Mouse (Mus musculus): Measurements from ENCODE around the gene Acta2. TPM values are rescaled to one million over a fixed set of nuclear protein-coding genes. Genes with fewer than 3 reads are reported as not detected.

The Acta2 gene
- polyA plus RNA-seq, 1 experiment from 2014 or later, result 628 TPM

DNA sequence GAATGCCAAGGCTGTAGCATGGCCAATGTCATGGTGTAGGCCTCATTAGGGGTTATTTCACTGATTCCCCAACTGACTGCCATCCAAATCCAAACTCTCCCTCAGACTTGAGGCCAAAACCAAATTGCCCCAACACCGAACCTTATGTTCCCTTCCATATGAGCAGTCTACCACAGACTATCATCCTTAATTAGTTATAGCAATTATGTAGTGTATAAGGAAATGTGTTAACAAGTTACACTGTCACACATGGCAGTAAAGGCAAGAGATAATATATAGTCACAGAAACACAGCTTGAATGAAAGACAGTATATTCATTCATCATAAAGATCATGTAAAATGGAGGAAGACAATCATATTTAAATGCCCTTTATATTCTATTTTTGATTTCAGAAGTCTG lies 17.7 kb upstream of the Acta2 start:
- H3K27me3 ChIP-seq (ENCODE audit: insufficient read depth, low read length), result no peaks in the 10 kb centered on the region
- H3K4me2 ChIP-seq (replicated peaks; ENCODE audit: low read depth, low read length), result no peak overlapping the region
- no peaks in the 10 kb centered on the region for H3K36me3 ChIP-seq (ENCODE audit: insufficient read depth, low read length)
- WGBS, result 98% methylated on average over 1 of the region's 1 CpGs
- H3K4me1 ChIP-seq (ENCODE audit: insufficient read depth, low read length), result no peaks in the 10 kb centered on the region
- no peaks in the 10 kb centered on the region for H3K9me3 ChIP-seq (ENCODE audit: low read length)
- ATAC-seq (ENCODE audit: low FRiP score, low TSS enrichment), result no peak
- no peak overlapping the region for H3K9ac ChIP-seq (replicated peaks; ENCODE audit: low read length)
- H3K4me3 ChIP-seq (ENCODE audit: low read length), result no peak overlapping the region
- H3K27ac ChIP-seq (ENCODE audit: low read length), result no peak overlapping the region

DNA sequence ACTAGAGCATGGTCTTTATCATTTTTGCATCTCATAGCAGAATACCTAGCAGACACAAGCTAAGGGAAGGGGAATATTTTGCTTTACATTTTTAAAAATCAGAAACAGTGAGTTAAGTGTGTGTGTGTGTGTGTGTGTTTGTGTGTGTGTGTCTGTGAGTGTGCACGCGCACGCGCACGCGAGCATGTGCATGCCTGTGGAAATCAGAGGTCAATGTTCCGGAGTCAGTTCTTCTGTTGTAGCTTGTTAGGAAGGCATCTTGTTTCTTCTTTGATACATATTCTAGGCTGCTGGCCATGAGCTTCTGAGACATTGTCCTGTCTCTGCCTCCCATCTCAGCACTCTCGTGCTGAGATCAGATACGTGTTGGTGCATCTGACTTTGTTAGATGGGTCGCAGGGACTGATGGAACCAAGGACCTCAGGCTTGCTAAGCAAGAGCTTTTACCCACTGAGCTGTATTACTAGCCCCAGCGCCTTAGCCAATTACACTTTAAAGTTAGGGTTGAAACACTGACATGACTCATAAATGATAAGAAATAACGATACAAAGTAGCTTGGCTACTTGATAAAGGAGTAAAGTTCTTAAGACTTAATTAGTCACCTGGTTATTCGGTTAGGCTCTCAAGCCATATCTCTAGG lies 15.6 kb upstream of the Acta2 start:
- no peaks in the 10 kb centered on the region for H3K9me3 ChIP-seq (ENCODE audit: low read length)
- 93% methylated on average over 13 of the region's 13 CpGs for WGBS
- H3K27me3 ChIP-seq (ENCODE audit: insufficient read depth, low read length), result no peaks in the 10 kb centered on the region
- no peak for ATAC-seq (ENCODE audit: low FRiP score, low TSS enrichment)
- H3K4me2 ChIP-seq (replicated peaks; ENCODE audit: low read depth, low read length), result no peak overlapping the region
- no peak overlapping the region for H3K27ac ChIP-seq (ENCODE audit: low read length)
- H3K9ac ChIP-seq (replicated peaks; ENCODE audit: low read length), result no peak overlapping the region
- no peaks in the 10 kb centered on the region for H3K36me3 ChIP-seq (ENCODE audit: insufficient read depth, low read length)
- no peaks in the 10 kb centered on the region for H3K4me1 ChIP-seq (ENCODE audit: insufficient read depth, low read length)
- H3K4me3 ChIP-seq (ENCODE audit: low read length), result no peak overlapping the region

DNA sequence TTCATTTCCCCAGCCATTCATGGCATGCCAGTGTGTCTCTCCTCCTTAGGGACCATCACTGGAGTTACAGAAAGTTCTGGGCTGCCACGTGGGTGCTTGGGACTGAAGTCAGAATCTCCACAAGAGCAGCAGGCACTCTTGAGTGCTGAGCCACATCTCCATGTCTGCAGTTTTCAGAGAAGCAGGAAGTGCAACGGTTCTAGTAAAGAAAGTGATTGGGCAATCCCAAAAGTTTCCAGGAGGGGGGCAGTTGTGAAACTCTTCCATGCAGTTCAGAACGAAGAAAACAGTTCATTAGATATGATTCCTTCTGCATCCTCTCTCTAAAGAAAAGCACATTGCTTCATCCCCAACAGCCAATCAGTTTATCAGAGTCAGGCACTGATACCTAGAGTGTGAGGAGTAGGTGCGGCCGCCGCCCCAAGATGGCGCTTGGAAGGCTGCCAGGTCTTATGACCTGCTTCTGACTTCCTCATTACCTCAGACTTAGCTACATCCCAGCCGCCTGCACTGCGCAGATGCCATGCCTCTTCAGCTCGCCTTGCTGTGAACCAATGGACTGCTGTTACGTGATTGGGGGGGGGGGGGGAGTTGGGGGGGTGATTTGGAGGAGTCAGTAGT lies 14.8 kb upstream of the Acta2 start:
- Histone ChIP-seq H3K27ac (ENCODE audit: low read length) (no peak overlapping the region), H3K9ac (replicated peaks; ENCODE audit: low read length) (no peak overlapping the region), H3K36me3 (ENCODE audit: insufficient read depth, low read length) (no peaks in the 10 kb centered on the region), H3K27me3 (ENCODE audit: insufficient read depth, low read length) (no peaks in the 10 kb centered on the region), H3K4me1 (ENCODE audit: insufficient read depth, low read length) (no peaks in the 10 kb centered on the region), H3K4me2 (replicated peaks; ENCODE audit: low read depth, low read length) (no peak overlapping the region), H3K4me3 (ENCODE audit: low read length) (no peak overlapping the region), H3K9me3 (ENCODE audit: low read length) (no peaks in the 10 kb centered on the region)
- 83% methylated on average over 11 of the region's 11 CpGs for WGBS
- no peak for ATAC-seq (ENCODE audit: low FRiP score, low TSS enrichment)

DNA sequence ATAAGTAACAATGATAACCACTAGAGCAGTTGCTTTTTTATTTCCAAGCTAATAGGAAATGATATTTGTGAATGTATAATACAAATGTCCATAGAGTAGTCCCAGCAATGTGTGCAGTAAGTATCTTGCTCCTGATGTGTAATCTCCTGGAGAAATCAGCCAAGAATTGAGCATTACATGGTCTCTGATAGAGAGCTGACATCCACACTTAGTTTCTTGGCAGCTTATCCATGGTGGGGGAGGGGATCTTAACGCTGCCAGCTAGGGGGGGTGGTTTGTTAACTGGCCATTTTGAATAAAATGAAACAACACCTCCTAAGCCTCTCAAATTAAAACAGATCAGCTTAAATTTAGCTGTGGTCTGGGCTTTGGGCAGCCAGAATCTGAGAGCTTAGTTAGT lies 13.6 kb upstream of the Acta2 start:
- H3K4me2 ChIP-seq (replicated peaks; ENCODE audit: low read depth, low read length), result no peak overlapping the region
- no peak overlapping the region for H3K9ac ChIP-seq (replicated peaks; ENCODE audit: low read length)
- no peak for ATAC-seq (ENCODE audit: low FRiP score, low TSS enrichment)
- WGBS, result 54% methylated on average over 1 of the region's 1 CpGs
- no peaks in the 10 kb centered on the region for H3K36me3 ChIP-seq (ENCODE audit: insufficient read depth, low read length)
- no peaks in the 10 kb centered on the region for H3K4me1 ChIP-seq (ENCODE audit: insufficient read depth, low read length)
- H3K4me3 ChIP-seq (ENCODE audit: low read length), result no peak overlapping the region
- H3K27ac ChIP-seq (ENCODE audit: low read length), result no peak overlapping the region
- no peaks in the 10 kb centered on the region for H3K27me3 ChIP-seq (ENCODE audit: insufficient read depth, low read length)
- H3K9me3 ChIP-seq (ENCODE audit: low read length), result no peaks in the 10 kb centered on the region

DNA sequence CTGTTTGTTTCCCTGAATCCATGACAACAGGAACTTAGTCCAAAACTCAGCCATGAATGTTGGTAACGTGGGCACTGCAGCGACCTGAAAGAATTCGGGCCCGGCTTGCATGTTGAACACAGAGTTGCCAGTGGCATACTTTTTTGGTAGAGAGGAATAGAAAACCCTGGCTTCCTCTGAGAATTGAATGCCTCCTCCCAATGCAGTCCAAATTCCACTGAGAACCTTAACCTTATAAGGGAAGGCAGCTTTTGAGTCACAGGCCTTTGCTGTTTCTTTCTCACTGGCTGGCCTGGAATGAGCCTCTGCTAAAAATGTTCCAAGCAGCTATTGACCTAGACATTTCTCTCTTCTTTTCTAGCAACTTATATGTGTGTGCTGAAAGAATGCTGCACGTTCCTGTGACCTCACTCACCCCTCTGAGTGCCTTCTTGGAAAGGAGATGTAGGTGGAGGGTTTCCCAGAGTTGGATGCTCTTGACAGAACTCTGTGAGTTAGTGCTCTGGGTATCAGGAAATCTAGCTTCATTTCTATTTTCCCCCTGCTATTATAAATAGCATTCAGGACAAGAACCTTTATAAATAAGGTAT lies 10.3 kb upstream of the Acta2 start:
- H3K27ac ChIP-seq (ENCODE audit: low read length), result 0 out of 2 replicates have a peak overlapping the region, but pooled peaks have one; percentile 43

DNA sequence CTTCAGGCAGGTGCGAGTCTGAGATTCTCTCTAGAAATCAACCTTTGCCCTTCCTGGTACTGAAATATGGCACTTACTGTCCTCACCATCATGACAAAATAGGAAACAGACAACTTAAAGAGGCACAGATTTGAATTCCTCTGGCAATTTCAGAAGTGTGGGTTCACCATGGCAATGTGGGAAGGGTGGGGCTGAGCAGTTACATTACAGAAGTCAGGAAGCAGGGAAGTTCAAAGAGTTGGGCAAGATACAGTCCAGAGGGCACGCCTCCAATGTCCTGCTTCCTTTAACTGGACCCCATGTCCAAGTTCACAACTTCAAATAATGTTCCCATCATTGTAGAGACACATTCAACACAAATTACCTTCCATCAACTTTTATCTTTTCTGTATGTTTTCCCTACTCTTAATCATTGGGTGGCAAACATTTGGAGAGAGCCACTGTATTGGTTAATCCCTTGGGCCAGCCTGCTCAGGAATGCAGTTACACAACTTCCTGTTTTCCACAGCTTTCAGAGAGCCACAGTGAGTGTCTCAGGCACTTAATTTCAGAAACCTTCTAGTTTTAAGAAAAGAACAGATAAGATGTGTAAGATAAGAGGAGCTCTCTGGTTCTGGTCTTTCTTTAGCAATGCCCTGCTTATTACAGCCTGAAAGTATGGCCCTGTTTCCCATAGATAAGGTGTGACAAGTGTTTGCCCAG lies 7.0 kb upstream of the Acta2 start:
- WGBS, result 79% methylated on average over 2 of the region's 2 CpGs
- Histone ChIP-seq H3K9ac (replicated peaks; ENCODE audit: low read length) (no peak overlapping the region), H3K9me3 (ENCODE audit: low read length) (no peaks in the 10 kb centered on the region), H3K27ac (ENCODE audit: low read length) (no peak overlapping the region), H3K4me2 (replicated peaks; ENCODE audit: low read depth, low read length) (no peak overlapping the region), H3K4me1 (ENCODE audit: insufficient read depth, low read length) (no peaks in the 10 kb centered on the region), H3K4me3 (ENCODE audit: low read length) (no peak overlapping the region), H3K36me3 (ENCODE audit: insufficient read depth, low read length) (no peaks in the 10 kb centered on the region), H3K27me3 (ENCODE audit: insufficient read depth, low read length) (no peaks in the 10 kb centered on the region)
- ATAC-seq (ENCODE audit: low FRiP score, low TSS enrichment), result no peak

More for the DNA sequence above, 10.3 kb upstream of the Acta2 start:
- 75% methylated on average over 5 of the region's 5 CpGs for WGBS
- ATAC-seq (ENCODE audit: low FRiP score, low TSS enrichment), result no peak
- Histone ChIP-seq H3K4me3 (ENCODE audit: low read length) (no peak overlapping the region), H3K4me2 (replicated peaks; ENCODE audit: low read depth, low read length) (no peak overlapping the region), H3K36me3 (ENCODE audit: insufficient read depth, low read length) (no peaks in the 10 kb centered on the region), H3K27me3 (ENCODE audit: insufficient read depth, low read length) (no peaks in the 10 kb centered on the region), H3K9me3 (ENCODE audit: low read length) (no peaks in the 10 kb centered on the region), H3K4me1 (ENCODE audit: insufficient read depth, low read length) (no peaks in the 10 kb centered on the region), H3K9ac (replicated peaks; ENCODE audit: low read length) (no peak overlapping the region)

DNA sequence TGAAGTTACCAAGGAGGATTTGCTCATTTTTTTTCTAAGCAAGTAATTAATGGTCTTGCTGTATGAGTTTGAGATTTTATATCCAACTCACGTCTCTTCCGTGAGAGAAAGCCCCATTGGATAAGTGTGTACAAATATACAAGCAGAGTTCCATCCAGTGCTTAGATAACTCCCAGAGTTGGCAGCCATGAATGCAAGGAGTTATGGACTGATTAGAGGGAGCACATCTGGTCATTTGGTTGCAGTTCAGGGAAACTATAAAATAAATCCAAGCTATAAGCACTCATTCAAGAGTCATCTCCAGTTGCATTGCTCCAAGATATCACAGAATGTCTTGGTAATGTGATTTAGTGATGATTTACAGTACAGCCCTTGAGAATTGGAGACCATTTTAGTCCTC lies 1.5 kb upstream of the Acta2 start:
- no peak overlapping the region for H3K4me3 ChIP-seq (ENCODE audit: low read length)
- no peak for ATAC-seq (ENCODE audit: low FRiP score, low TSS enrichment)
- H3K27ac ChIP-seq (ENCODE audit: low read length), result no peak overlapping the region
- 0 out of 2 replicates have a peak, but pooled peaks cover 18% of the 10 kb centered on the region for H3K4me1 ChIP-seq (ENCODE audit: insufficient read depth, low read length)
- H3K9ac ChIP-seq (replicated peaks; ENCODE audit: low read length), result no peak overlapping the region
- no peak overlapping the region for H3K4me2 ChIP-seq (replicated peaks; ENCODE audit: low read depth, low read length)
- no peaks in the 10 kb centered on the region for H3K27me3 ChIP-seq (ENCODE audit: insufficient read depth, low read length)
- H3K9me3 ChIP-seq (ENCODE audit: low read length), result no peaks in the 10 kb centered on the region
- WGBS, result 73% methylated on average over 2 of the region's 2 CpGs
- no peaks in the 10 kb centered on the region for H3K36me3 ChIP-seq (ENCODE audit: insufficient read depth, low read length)

DNA sequence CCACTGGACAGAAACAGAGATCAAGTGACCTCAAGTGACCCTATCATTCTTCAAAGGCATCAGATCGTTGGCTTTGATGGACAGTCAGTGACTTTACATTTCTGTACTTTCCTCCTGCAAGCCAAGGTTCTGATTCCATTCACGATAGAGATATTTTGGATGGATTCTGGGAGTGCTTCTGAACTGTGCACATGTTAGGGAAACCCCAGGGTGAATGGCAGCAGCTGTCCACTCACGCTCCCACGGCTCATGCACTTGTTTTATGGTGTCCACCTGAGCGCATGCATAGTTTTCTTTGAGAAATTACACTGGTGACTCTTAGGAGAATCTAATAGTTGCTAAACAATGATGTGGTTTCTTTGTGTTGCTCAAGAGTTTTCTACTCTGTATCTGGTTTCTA lies 759 bp upstream of the Acta2 start:
- no peak for ATAC-seq (ENCODE audit: low FRiP score, low TSS enrichment)
- 50% methylated on average over 5 of the region's 5 CpGs for WGBS
- Histone ChIP-seq H3K4me1 (ENCODE audit: insufficient read depth, low read length) (0 out of 2 replicates have a peak, but pooled peaks cover 25% of the 10 kb centered on the region), H3K4me3 (ENCODE audit: low read length) (no peak overlapping the region), H3K27me3 (ENCODE audit: insufficient read depth, low read length) (no peaks in the 10 kb centered on the region), H3K27ac (ENCODE audit: low read length) (no peak overlapping the region), H3K36me3 (ENCODE audit: insufficient read depth, low read length) (no peaks in the 10 kb centered on the region), H3K4me2 (replicated peaks; ENCODE audit: low read depth, low read length) (no peak overlapping the region), H3K9me3 (ENCODE audit: low read length) (no peaks in the 10 kb centered on the region), H3K9ac (replicated peaks; ENCODE audit: low read length) (no peak overlapping the region)

DNA sequence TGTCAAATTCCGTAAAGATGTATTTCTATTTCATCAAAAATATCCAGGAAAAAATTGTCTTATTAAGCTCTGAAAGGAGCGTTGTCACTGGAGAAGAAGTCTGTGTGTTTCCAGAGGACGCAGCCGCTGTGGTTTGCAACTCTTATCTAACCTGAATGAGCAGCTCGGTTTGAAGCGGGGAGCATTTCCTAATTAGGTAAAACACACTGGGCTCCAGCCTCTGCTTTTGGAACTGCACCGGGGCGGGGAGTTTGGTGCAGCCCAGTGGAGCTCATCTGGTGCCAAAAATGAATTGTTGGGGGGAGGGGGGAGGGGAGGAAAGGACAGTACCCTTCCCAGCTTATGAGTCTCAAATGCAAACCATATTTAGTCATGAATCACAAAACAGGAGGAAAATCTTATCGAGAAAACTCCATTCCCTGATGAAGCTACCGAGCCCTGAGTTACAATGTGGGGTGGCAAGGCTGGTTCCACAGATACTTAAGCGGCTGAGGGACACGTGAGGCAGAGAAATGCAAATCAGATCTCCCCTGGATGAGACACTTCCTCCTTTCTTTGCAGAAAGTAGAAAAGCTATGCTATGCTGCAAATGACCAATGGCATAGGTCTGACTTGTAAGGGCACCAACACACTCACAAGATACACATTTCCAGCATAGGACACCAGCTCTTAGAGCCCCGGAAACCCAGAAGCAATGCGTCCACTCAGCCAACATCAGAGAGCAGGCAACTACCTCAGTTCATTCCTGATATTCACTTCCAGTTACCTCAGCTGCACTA lies 1.1 kb downstream of the Acta2 start:
- Histone ChIP-seq H3K4me1 (ENCODE audit: insufficient read depth, low read length) (0 out of 2 replicates have a peak, but pooled peaks cover 25% of the 10 kb centered on the region), H3K9ac (replicated peaks; ENCODE audit: low read length) (peak overlapping the region; percentile 67), H3K27ac (ENCODE audit: low read length) (peak overlapping the region; percentile 68; the same call in 1 of the 2 replicates), H3K27me3 (ENCODE audit: insufficient read depth, low read length) (no peaks in the 10 kb centered on the region), H3K4me3 (ENCODE audit: low read length) (peak overlapping the region; percentile 43), H3K4me2 (replicated peaks; ENCODE audit: low read depth, low read length) (peak overlapping the region; percentile 38), H3K36me3 (ENCODE audit: insufficient read depth, low read length) (no peaks in the 10 kb centered on the region), H3K9me3 (ENCODE audit: low read length) (no peaks in the 10 kb centered on the region)
- WGBS, result 34% methylated on average over 14 of the region's 14 CpGs
- no peak for ATAC-seq (ENCODE audit: low FRiP score, low TSS enrichment)
